15 mouse cellular contexts compared by ENCODE assay signal in genomic region chr3:123034752-123035151, GRCm38 (mm10). TPM values are rescaled to one million over a fixed set of nuclear protein-coding genes. Genes with fewer than 3 reads are reported as not detected.
DNase-seq lines count a peak whose midpoint lies in the region; ATAC-seq and TF ChIP-seq lines count a peak whose summit lies in the region.
"Had no signal": no experiment of that assay in that cellular context is flagged by ENCODE, and none has a peak within 500 bp of the region (broad histone marks: within the 10 kb centered on the region; RNA-seq: fewer than 3 reads in every experiment).

Gene Myoz2, minus strand, starts transcription at chr3:123035015.

- WGBS in thymus, adult 2 months: 95% methylated on average over 7 of the region's 7 CpGs
- 34% methylated on average over 7 of the region's 7 CpGs for WGBS in heart, embryonic 16.5 days
- WGBS in liver, postnatal 0 days (ENCODE audit: insufficient replicate concordance): 82% methylated on average over 7 of the region's 7 CpGs

- no peaks in the 10 kb centered on the region for H3K9me3 ChIP-seq in heart, embryonic 16.5 days (replicated peaks; ENCODE audit: control insufficient read depth, low read length)
- H3K9me3 ChIP-seq in liver, postnatal 0 days (ENCODE audit: low read length): no peaks in the 10 kb centered on the region
- H3K9me3 ChIP-seq: forebrain, embryonic 13.5 days; midbrain, embryonic 10.5 days had no signal

- H3K4me2 ChIP-seq in heart, embryonic 16.5 days (ENCODE audit: low read depth, low read length): peak within 1 kb of the TSS; percentile 56
- H3K4me2 ChIP-seq in liver, postnatal 0 days (ENCODE audit: low read depth, low read length): no peak within 1 kb of the TSS
- H3K4me2 ChIP-seq: forebrain, embryonic 13.5 days; lung, embryonic 14.5 days had no signal

- no peak for TF ChIP-seq CTCF in thymus, adult 2 months (IDR thresholded peaks at IDR 0.05; ENCODE audit: borderline replicate concordance, control insufficient read depth, extremely low read depth, insufficient read depth, low read length, poor library complexity)
- TF ChIP-seq CTCF in liver, postnatal 0 days (IDR thresholded peaks at IDR 0.05; ENCODE audit: low read depth): no peak

- no peak for TF ChIP-seq EP300 in liver, postnatal 0 days (IDR thresholded peaks at IDR 0.05; ENCODE audit: low read depth)

- no peaks in the 10 kb centered on the region for H3K27me3 ChIP-seq in thymus, adult 2 months (ENCODE audit: control insufficient read depth, insufficient read depth, low read length)
- no peaks in the 10 kb centered on the region for H3K27me3 ChIP-seq in heart, embryonic 16.5 days (ENCODE audit: control insufficient read depth, insufficient read depth, low read length)
- no peaks in the 10 kb centered on the region for H3K27me3 ChIP-seq in liver, postnatal 0 days (ENCODE audit: insufficient read depth, low read length)
- H3K27me3 ChIP-seq: forebrain, embryonic 13.5 days; Patski had no signal

- no peak for TF ChIP-seq POLR2A in thymus, adult 2 months (IDR thresholded peaks at IDR 0.05; ENCODE audit: control insufficient read depth, extremely low read depth, insufficient read depth, low read length, poor library complexity)

- H3K9ac ChIP-seq in heart, embryonic 16.5 days (ENCODE audit: low read length): peak within 1 kb of the TSS; percentile 73
- no peak within 1 kb of the TSS for H3K9ac ChIP-seq in liver, postnatal 0 days (replicated peaks)
- H3K9ac ChIP-seq: forebrain, embryonic 13.5 days; lung, embryonic 14.5 days had no signal

- peak; percentile 89 for ATAC-seq in heart, embryonic 16.5 days (replicated peaks; ENCODE audit: extremely low read depth, insufficient read depth, low FRiP score)
- no peak for ATAC-seq in liver, postnatal 0 days
- ATAC-seq: forebrain, embryonic 13.5 days; Patski had no signal

- H3K36me3 ChIP-seq in thymus, adult 2 months (ENCODE audit: control insufficient read depth, insufficient read depth, low read length): no peaks in the 10 kb centered on the region
- H3K36me3 ChIP-seq in heart, embryonic 16.5 days (ENCODE audit: control insufficient read depth, insufficient read depth): no peaks in the 10 kb centered on the region
- no peaks in the 10 kb centered on the region for H3K36me3 ChIP-seq in liver, postnatal 0 days (replicated peaks; ENCODE audit: insufficient read depth, low read length)
- H3K36me3 ChIP-seq: midbrain, embryonic 10.5 days had no signal

- DNase-seq in thymus, adult 2 months: no peak
- no peak for DNase-seq in thymus, postnatal 0 days (ENCODE audit: low spot score)
- no peak for DNase-seq in gastrocnemius, postnatal 4 days (ENCODE audit: low spot score in 2 of 2)
- no peak for DNase-seq in left cerebral cortex, adult 9 months (ENCODE audit: low spot score in 2 of 2)
- DNase-seq in urinary bladder, postnatal 4 days (ENCODE audit: low spot score in 2 of 2): no peak
- DNase-seq in yolk sac, embryonic 10.5 days (ENCODE audit: low spot score): no peak
- DNase-seq in liver, postnatal 0 days: no peak
- DNase-seq: cerebellum, adult 18-20 months; kidney, adult 18-20 months; lung, embryonic 14.5 days had no signal

- H3K4me1 ChIP-seq in thymus, adult 2 months (replicated peaks; ENCODE audit: control insufficient read depth, insufficient read depth, low read length): no peaks in the 10 kb centered on the region
- H3K4me1 ChIP-seq in heart, embryonic 16.5 days (ENCODE audit: control insufficient read depth, insufficient read depth, low read length): peaks cover 16% of the 10 kb centered on the region
- no peaks in the 10 kb centered on the region for H3K4me1 ChIP-seq in liver, postnatal 0 days (ENCODE audit: insufficient read depth)
- H3K4me1 ChIP-seq: forebrain, embryonic 13.5 days; midbrain, embryonic 10.5 days had no signal

- no peak within 1 kb of the TSS for H3K27ac ChIP-seq in thymus, adult 2 months (ENCODE audit: control insufficient read depth, insufficient read depth, low read length)
- H3K27ac ChIP-seq in heart, embryonic 16.5 days (ENCODE audit: low read length): peak within 1 kb of the TSS; percentile 94
- H3K27ac ChIP-seq in liver, postnatal 0 days (ENCODE audit: low read depth): no peak within 1 kb of the TSS
- H3K27ac ChIP-seq: forebrain, embryonic 13.5 days; midbrain, embryonic 10.5 days had no signal

- no peak within 1 kb of the TSS for H3K4me3 ChIP-seq in thymus, adult 2 months (ENCODE audit: control insufficient read depth, insufficient read depth, low read length)
- H3K4me3 ChIP-seq in heart, embryonic 16.5 days (ENCODE audit: low read length): peak within 1 kb of the TSS; percentile 50
- no peak within 1 kb of the TSS for H3K4me3 ChIP-seq in liver, postnatal 0 days (ENCODE audit: low read depth, low read length)
- H3K4me3 ChIP-seq: forebrain, embryonic 13.5 days; midbrain, embryonic 10.5 days had no signal

RNA-seq across cellular contexts. Expression of gene Myoz2, which starts in this region (rescaled TPM):
- polyA plus RNA-seq in thymus, adult 2 months (2012; rRNA removed): 1.5 and 13.5 TPM in 2 replicates
- polyA plus RNA-seq in thymus, postnatal 0 days (2015; fragmentation: Nextera tagmentation; extraction: Ambion mirVana): 0.28 TPM in 1 of 2 replicates, not detected in the other
- 100 to 1,000 TPM; 445 to 535 TPM for total RNA-seq in gastrocnemius, postnatal 4 days (2021)
- 243 and 252 TPM in 2 replicates for polyA plus RNA-seq in heart, embryonic 16.5 days (2015; fragmentation: Nextera tagmentation; extraction: Ambion mirVana)
- 0.18 and 4.4 TPM in 2 replicates for polyA plus RNA-seq in liver, postnatal 0 days (2015; fragmentation: Nextera tagmentation; extraction: Ambion mirVana)
- polyA plus RNA-seq: forebrain, embryonic 13.5 days; large intestine, adult 2 months; midbrain, embryonic 10.5 days had no signal

Comparison
In these comparisons a context has a peak if more than half of its experiments do, and no peak if none do; other contexts are left out.
1. RNA of gene Myoz2 (polyA plus RNA-seq): 243 to 252 TPM in heart, embryonic 16.5 days; 1.5 to 13.5 TPM in thymus, adult 2 months, 0.18 to 4.4 TPM in liver, postnatal 0 days and 0.28 TPM in thymus, postnatal 0 days; every median in the first group is over 10 times any median in the second.